Mouse (Mus musculus): ENCODE results near the gene Mfsd6.
"Not testable (repeated sequence)": the region's sequence is repeated elsewhere in the genome, so short reads cannot be mapped to it uniquely, and the experiment has no call there.

- TF ChIP-seq TAL1, GATA1 (IDR thresholded peaks at IDR 0.05; ENCODE audit: low read length): not testable (repeated sequence)
Measured at GRCm38 (mm10) chr1:52694456-52694855, 32.8 kb downstream of the Mfsd6 start.

Measured in erythroblast, embryonic 14.5 days (primary cell).